Mouse (Mus musculus) heart, embryonic 14.5 days (tissue): ENCODE data around the gene Dgke. TPM values are rescaled to one million over a fixed set of nuclear protein-coding genes. Genes with fewer than 3 reads are reported as not detected.

Experiments used
- ATAC-seq: fragments of 200-750 bp; cut with Nextera tagmentation; 2 replicates; pipeline ENCODE4 v1.8.0; 2017; ENCODE audit warnings: low read depth, moderate TSS enrichment; ENCODE audit not compliant: insufficient number of reproducible peaks, insufficient read depth, low FRiP score
- H3K27ac ChIP-seq, 2 experiments: fragments of 200-500 bp in 1 of 2; fragments of 300-500 bp in 1 of 2; sonication (generic) in 1 of 2; replicated peaks in 1 of 2; 2 replicates each; pipeline ENCODE4 v1.5.1; 2012 to 2014; ENCODE audit warnings: low read depth in 2 of 2, low read length in 2 of 2, control low read depth in 1 of 2, mild to moderate bottlenecking in 1 of 2, mixed read lengths in 1 of 2; ENCODE audit not compliant: control insufficient read depth in 1 of 2, insufficient read depth in 1 of 2
- H3K27me3 ChIP-seq: fragments of 300-500 bp; sonication (generic); 2 replicates; pipeline ENCODE4 v1.6.1; 2014; ENCODE audit warnings: mild to moderate bottlenecking, low read length, control low read depth; ENCODE audit not compliant: control insufficient read depth, insufficient read depth
- H3K36me3 ChIP-seq: fragments of 300-500 bp; sonication (generic); 2 replicates; pipeline ENCODE4 v1.6.1; 2014; ENCODE audit warnings: mild to moderate bottlenecking, control low read depth, low read length, mixed read lengths; ENCODE audit not compliant: control insufficient read depth, insufficient read depth
- H3K4me1 ChIP-seq, 2 experiments: fragments of 200-500 bp in 1 of 2; fragments of 300-500 bp in 1 of 2; sonication (generic) in 1 of 2; 2 replicates each; pipeline ENCODE4 v1.6.1; 2012 to 2014; ENCODE audit warnings: low read length in 2 of 2, control low read depth in 1 of 2, mixed read lengths in 1 of 2; ENCODE audit not compliant: control insufficient read depth in 2 of 2, insufficient read depth in 2 of 2
- H3K4me2 ChIP-seq: fragments of 300-500 bp; sonication (generic); 2 replicates; pipeline ENCODE4 v1.6.1; 2014; ENCODE audit warnings: mild to moderate bottlenecking, low read length
- H3K4me3 ChIP-seq, 2 experiments: fragments of 200-500 bp in 1 of 2; fragments of 300-500 bp in 1 of 2; sonication (generic) in 1 of 2; 2 replicates each; pipeline ENCODE4 v1.5.1; 2012 to 2014; ENCODE audit warnings: low read length in 2 of 2, mild to moderate bottlenecking in 2 of 2, control low read depth in 1 of 2, low read depth in 1 of 2, moderate library complexity in 1 of 2; ENCODE audit not compliant: control insufficient read depth in 1 of 2, insufficient read depth in 1 of 2
- H3K9ac ChIP-seq: fragments of 300-500 bp; sonication (generic); 2 replicates; pipeline ENCODE4 v1.6.1; 2014; ENCODE audit warnings: mild to moderate bottlenecking, low read length
- H3K9me3 ChIP-seq: fragments of 300-500 bp; sonication (generic); 2 replicates; pipeline ENCODE4 v1.6.1; 2016; ENCODE audit warnings: low read length, control low read depth; ENCODE audit not compliant: control insufficient read depth
- WGBS: fragments of 180-500 bp; shearing (Covaris S2); extraction: QIAGEN DNeasy Blood & Tissue Kit; methylation state at CpG from one replicate; pipeline ENCODE4 v1.1.7; 2014; 5-methylcytosine and 5-hydroxymethylcytosine counted together
- polyA plus RNA-seq: library from polyadenylated mRNA; unstranded; fragments of >200 nt; fragmentation: Nextera tagmentation; extraction: Ambion mirVana; gene quantifications from 2 replicates; pipeline ENCODE4 v1.2.1, GENCODE M21; 2014

The Dgke gene
- polyA plus RNA-seq, 1 experiment from 2014 or later = 6.7 TPM

DNA sequence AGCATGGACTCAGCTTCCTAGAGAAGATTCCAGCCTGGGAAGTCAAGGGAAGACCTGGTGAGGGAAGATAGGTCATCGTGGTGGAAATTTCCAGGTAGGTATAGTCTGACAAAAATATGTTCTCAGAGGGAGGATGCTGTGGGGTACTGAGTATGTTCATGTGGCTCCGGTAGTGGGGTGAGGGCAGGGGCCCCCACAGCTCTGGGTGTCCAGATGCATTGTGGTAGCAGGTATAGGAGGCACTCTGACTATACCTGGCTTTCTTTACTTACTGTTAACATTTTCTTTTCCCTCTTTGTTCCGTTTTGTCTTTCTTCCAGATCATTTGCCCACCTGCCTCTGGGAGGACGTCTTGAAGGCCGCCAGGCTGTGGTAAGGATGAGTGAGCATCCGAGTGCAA lies 524 bp downstream of the Dgke start:
- H3K4me2 ChIP-seq = no peak overlapping the region
- WGBS = 78% methylated on average over 6 of the region's 6 CpGs
- no peak overlapping the region for H3K9ac ChIP-seq
- H3K9me3 ChIP-seq = no peaks in the 10 kb centered on the region
- H3K4me1 ChIP-seq = peaks cover 10 to 15% of the 10 kb centered on the region in 2 experiments
- H3K27me3 ChIP-seq = no peaks in the 10 kb centered on the region
- no peaks in the 10 kb centered on the region for H3K36me3 ChIP-seq
- ATAC-seq = no peak
- no peak overlapping the region for H3K4me3 ChIP-seq
- H3K27ac ChIP-seq = no peak overlapping the region

DNA sequence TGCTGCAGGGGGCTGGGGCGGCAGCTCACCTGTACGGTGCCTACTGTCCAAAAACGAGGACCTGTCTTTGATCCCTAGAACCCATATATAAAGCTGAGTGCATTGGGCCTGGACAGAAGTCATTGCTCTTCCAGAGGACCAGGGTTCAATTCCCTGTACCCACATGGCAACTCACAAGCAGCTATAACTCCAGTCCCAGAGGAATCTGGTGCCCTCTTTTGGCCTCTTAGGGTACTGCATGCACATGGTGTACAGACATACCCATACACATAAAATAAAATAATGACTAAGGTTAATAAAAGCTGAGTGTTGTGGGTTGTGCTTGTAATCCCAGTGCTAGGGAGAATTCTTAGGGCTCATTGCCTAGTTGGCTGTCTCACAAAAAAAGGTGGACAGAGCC lies 1.4 kb downstream of the Dgke start:
- ATAC-seq = no peak
- Histone ChIP-seq H3K4me3 (no peak overlapping the region), H3K27me3 (no peaks in the 10 kb centered on the region), H3K9me3 (no peaks in the 10 kb centered on the region), H3K36me3 (no peaks in the 10 kb centered on the region), H3K4me1 (peaks cover 10 to 15% of the 10 kb centered on the region in 2 experiments), H3K4me2 (no peak overlapping the region), H3K27ac (no peak overlapping the region), H3K9ac (no peak overlapping the region)
- WGBS = 95% methylated on average over 3 of the region's 3 CpGs

DNA sequence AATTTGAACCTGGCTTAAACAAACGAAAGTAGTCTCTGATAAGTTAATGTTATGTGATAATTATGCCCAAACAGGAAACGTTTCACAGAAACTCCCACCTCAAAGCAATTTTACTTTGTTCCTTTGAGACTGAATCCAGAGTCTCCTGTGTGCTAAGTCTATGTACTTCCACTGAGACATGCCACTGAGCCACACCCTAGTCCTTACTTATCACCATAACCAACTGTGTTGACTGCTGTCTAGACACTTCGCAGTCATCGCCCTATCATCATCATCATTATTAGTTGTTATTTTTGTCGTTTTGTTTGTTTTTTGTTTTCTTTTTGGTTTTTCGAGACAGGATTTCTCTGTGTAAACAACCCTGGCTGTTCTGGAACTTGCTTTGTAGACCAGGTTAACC lies 2.3 kb downstream of the Dgke start:
- Histone ChIP-seq H3K4me2 (no peak overlapping the region), H3K9me3 (no peaks in the 10 kb centered on the region), H3K4me1 (peaks cover 12 to 19% of the 10 kb centered on the region in 2 experiments), H3K9ac (no peak overlapping the region), H3K4me3 (no peak overlapping the region), H3K27me3 (no peaks in the 10 kb centered on the region), H3K27ac (no peak overlapping the region), H3K36me3 (no peaks in the 10 kb centered on the region)
- no peak for ATAC-seq
- WGBS = 70% methylated on average over 6 of the region's 6 CpGs

DNA sequence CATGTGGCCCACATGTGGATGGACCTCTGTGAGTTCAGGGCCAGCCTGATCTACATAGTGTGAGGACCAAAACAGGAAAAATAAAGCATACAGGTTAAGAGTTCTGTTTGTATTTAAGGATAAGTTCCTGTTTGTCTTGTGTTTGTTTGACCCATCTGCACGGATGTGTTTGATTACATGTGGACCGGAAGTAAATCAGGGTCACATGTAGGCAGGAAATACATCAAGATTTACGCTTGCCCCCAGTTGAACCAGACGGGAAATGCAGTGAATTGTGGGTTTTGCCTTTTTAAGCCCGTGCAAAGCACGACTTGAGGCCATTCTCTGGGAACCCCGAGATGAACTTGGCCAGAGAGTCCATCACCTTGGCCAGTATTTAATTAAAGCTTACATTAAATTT lies 5.3 kb downstream of the Dgke start:
- H3K4me2 ChIP-seq = no peak overlapping the region
- no peak overlapping the region for H3K4me3 ChIP-seq
- no peak overlapping the region for H3K9ac ChIP-seq
- no peaks in the 10 kb centered on the region for H3K27me3 ChIP-seq
- no peaks in the 10 kb centered on the region for H3K36me3 ChIP-seq
- 83% methylated on average over 7 of the region's 7 CpGs for WGBS
- no peak overlapping the region for H3K27ac ChIP-seq
- H3K4me1 ChIP-seq = peaks cover 10 to 26% of the 10 kb centered on the region in 2 experiments
- no peak for ATAC-seq
- H3K9me3 ChIP-seq = no peaks in the 10 kb centered on the region

DNA sequence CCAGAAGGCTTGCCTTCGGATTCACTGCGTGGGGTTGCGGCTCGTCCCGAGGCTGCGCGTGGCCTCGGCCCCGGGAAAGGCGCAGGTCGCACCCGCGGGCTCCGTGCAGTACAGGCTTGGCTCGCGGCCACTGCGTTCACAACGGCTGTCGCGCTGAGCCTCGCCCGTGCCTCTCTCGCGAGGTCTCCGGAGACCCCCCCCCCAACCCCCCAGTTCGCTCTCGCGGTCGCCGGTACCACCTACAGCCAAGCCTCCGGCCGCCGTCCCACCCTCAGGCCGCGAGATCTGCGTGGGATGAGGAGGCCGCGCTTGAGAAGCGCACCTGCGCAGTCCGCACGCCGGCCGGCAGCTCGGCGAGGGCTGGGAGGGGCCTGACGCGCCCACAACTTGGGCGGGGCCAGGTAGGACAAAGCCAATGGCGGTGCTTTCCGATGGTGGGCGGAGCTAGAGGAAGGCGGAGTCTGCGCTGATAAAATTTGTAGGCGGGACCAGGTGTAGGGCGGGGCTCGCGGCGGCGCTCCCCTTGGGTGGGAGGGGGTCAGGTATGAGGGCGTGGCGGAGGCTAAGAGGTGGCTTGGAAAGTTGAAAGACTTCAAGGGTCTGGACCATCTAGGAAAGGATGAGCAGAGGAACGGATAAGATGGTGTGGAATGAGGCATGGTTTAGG lies 6.1 kb downstream of the Dgke start:
- H3K4me3 ChIP-seq = peak overlapping the region; percentile 55 to 87
- H3K9me3 ChIP-seq = no peaks in the 10 kb centered on the region
- H3K36me3 ChIP-seq = no peaks in the 10 kb centered on the region
- peak; percentile 92 for ATAC-seq
- peak overlapping the region; percentile 93 for H3K9ac ChIP-seq
- under 1% methylated on average over 63 of the region's 63 CpGs for WGBS
- H3K4me2 ChIP-seq = peak overlapping the region; percentile 88
- H3K4me1 ChIP-seq = peaks cover 10 to 33% of the 10 kb centered on the region in 2 experiments
- H3K27me3 ChIP-seq = no peaks in the 10 kb centered on the region
- peak overlapping the region; percentile 1 to 80; a peak in 3 of 4 replicates for H3K27ac ChIP-seq

DNA sequence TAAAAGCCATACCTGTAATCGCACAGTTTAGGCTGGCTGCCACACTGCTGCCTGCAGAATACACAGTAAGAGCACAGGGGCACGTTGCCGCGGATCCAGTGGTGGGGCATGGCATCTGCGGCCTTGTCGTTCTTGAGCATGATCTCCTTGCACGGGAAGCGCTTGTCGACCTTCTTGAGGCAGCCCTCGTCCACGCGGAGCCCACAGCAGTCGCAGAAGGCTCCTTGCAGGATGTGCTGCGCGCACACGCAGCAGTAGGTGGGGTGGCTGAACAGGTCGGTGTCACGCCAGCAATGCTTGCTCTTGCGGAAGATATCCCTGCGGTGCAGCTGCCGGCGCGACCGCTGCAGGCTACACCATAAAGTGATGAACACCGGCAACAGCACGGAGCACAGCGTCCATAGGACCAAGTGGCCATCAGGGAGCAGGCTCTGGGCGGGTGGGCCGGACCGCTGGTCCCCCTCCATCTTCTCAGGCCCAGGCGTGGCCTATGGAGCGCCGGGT lies 6.7 kb downstream of the Dgke start:
- ATAC-seq = peak; percentile 11; the same call in 1 of the 2 replicates
- Histone ChIP-seq H3K4me3 (peak overlapping the region; percentile 55 to 87), H3K27me3 (no peaks in the 10 kb centered on the region), H3K9ac (peak overlapping the region; percentile 93), H3K9me3 (no peaks in the 10 kb centered on the region), H3K4me2 (peak overlapping the region; percentile 88), H3K4me1 (peaks cover 12 to 36% of the 10 kb centered on the region in 2 experiments), H3K36me3 (peaks cover 2% of the 10 kb centered on the region), H3K27ac (peak overlapping the region; percentile 1 to 80)
- WGBS = under 1% methylated on average over 33 of the region's 33 CpGs

GRCm38 (mm10) chr11:89058515-89059270 lies 8.0 kb downstream of the Dgke start:
- no peak for ATAC-seq
- peak overlapping the region; percentile 88 for H3K4me2 ChIP-seq
- H3K27me3 ChIP-seq = no peaks in the 10 kb centered on the region
- H3K4me3 ChIP-seq = peak overlapping the region; percentile 55 to 87
- H3K4me1 ChIP-seq = peaks cover 12 to 36% of the 10 kb centered on the region in 2 experiments
- no peak overlapping the region; a peak in 1 of 4 replicates for H3K27ac ChIP-seq
- H3K9me3 ChIP-seq = no peaks in the 10 kb centered on the region
- peaks cover 14% of the 10 kb centered on the region for H3K36me3 ChIP-seq
- 66% methylated on average over 11 of the region's 11 CpGs for WGBS
- H3K9ac ChIP-seq = peak overlapping the region; percentile 93
